Mouse (Mus musculus) embryo, embryonic 11 days (tissue): Measurements from ENCODE around the gene Tmem270.
A peak's percentile ranks its signal among the peaks of the same experiment; 100 is the strongest.
"Not testable (repeated sequence)": the region's sequence is repeated elsewhere in the genome, so short reads cannot be mapped to it uniquely, and the experiment has no call there.

ENCODE experiments used
- DNase-seq: peaks from one replicate; pipeline ENCODE4 v3.0.0-alpha.2; 2015

Tmem270 gene

GRCm38 (mm10) chr5:134906633-134907032 lies at the start of gene Tmem270:
Tmem270 (minus strand) TSS chr5:134906733.
- DNase-seq, result no peak

GRCm38 (mm10) chr5:134955491-134955890 lies 49.0 kb upstream of the Tmem270 start:
- DNase-seq, result no peak

- peak; percentile 30 for DNase-seq
These were observed 44.7 kb upstream of the Tmem270 start for GRCm38 (mm10) chr5:134951053-134951884.

DNA sequence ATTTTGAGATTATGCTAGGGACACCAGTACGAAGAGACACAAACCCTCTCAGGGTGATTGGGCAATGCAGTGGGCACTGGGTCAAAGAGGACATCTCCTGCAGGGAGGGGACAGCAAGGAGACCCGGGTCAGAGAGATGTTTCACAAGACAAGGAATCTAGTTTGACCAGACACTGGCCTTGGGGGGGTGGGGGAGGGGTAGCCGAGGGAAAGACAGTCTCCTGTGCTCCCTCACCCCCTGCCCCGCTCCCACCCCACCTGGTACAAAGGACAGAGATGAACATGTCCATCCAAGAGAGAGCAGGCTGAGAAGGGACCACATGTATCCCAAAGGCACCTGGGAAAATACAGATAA lies 41.5 kb upstream of the Tmem270 start:
- no peak for DNase-seq

GRCm38 (mm10) chr5:134947420-134948084 lies 41.0 kb upstream of the Tmem270 start:
- no peak for DNase-seq

DNA sequence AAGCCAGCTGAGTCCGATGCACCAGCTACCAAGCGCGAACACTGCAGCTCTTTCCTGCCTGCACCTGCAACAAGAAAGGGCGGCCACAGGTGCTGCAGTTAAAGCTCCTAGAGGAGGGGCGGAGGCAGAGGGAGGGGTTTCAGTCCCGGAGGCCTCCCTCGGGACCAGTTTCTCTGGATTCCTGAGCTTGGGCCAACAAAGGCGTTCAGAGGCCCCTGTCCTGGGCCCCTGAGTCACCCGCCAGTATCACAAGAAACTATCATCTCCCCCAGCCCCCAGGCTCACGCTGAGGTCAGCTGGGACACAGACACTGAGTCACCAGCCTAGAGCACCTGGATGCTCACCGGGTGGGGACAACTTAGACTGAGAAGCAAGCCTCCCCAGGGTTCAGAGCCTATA lies 40.3 kb upstream of the Tmem270 start, which contains the start of gene Cldn4:
Gene Cldn4 (minus strand): TSS at position 78 of the 399 bp plus-strand sequence.
- peak; percentile 62 for DNase-seq

GRCm38 (mm10) chr5:134946063-134946856 lies 39.7 kb upstream of the Tmem270 start:
- peak; percentile 26 for DNase-seq

- no peak for DNase-seq
These were observed 38.9 kb upstream of the Tmem270 start for GRCm38 (mm10) chr5:134945266-134945959.

DNA sequence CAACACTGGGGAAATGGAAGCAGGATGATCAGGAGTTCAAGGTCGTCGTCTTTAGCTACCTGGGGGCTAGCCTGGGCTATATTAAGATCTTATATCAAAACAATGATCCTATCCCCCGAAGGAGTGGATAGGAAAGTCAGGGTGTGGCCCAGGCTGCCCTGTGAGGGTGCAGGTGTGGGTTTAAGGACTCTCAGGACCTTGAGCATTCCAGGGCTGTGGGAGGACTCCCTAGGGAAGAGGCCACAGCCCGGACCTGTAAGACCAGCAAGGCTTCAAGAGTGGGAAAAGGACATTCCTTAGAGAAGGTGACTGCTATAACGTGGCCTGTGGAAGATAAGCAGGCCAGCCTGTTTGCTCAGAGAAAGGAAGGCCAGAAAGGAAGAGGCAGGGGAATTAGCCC lies 37.6 kb upstream of the Tmem270 start:
- no peak for DNase-seq

- no peak for DNase-seq
These were observed 36.2 kb upstream of the Tmem270 start for GRCm38 (mm10) chr5:134942740-134943139.

- DNase-seq, result peak; percentile 30
These were observed 35.1 kb upstream of the Tmem270 start for GRCm38 (mm10) chr5:134941472-134942209.

- DNase-seq, result not testable (repeated sequence)
These were observed 33.0 kb upstream of the Tmem270 start for GRCm38 (mm10) chr5:134939554-134939953.

- no peak for DNase-seq
These were observed 32.5 kb upstream of the Tmem270 start for GRCm38 (mm10) chr5:134939069-134939468.

GRCm38 (mm10) chr5:134936626-134937185 lies 30.2 kb upstream of the Tmem270 start:
- no peak for DNase-seq

GRCm38 (mm10) chr5:134936051-134936450 lies 29.5 kb upstream of the Tmem270 start:
- DNase-seq, result no peak

- no peak for DNase-seq
These were observed 28.1 kb upstream of the Tmem270 start for GRCm38 (mm10) chr5:134934666-134935065.

- DNase-seq, result not testable (repeated sequence)
These were observed 27.2 kb upstream of the Tmem270 start for GRCm38 (mm10) chr5:134933686-134934085.

DNA sequence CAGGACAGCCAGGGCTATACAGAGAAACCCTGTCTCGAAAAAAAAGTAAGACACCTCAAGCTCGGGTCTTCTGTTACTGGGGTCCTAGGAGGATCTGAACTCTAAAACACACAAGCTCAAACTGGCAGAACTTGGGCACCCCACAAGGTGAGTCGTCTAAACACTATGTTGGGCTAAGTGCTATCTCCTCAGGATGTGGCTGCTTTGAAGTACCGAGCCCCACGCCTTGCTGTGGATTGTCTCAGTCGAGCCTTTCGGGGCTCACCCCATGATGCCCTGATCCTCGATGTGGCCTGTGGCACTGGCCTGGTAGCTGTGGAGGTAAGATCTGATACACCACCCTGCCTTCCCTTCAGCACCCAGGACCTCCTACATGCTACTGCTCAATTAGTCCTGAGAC lies 26.7 kb upstream of the Tmem270 start:
- no peak for DNase-seq

- DNase-seq, result peak; percentile 67
These were observed 26.4 kb upstream of the Tmem270 start for GRCm38 (mm10) chr5:134932903-134933276.

- DNase-seq, result peak; percentile 93
These were observed 25.8 kb upstream of the Tmem270 start, which contains the start of gene Mettl27 for GRCm38 (mm10) chr5:134932179-134932902. Mettl27 (plus strand) TSS chr5:134932368.

- DNase-seq, result no peak
These were observed 23.5 kb upstream of the Tmem270 start for GRCm38 (mm10) chr5:134929988-134930387.
